Mouse (Mus musculus) olfactory bulb, adult 2 months (tissue): Measurements from ENCODE around the gene Ttc13.

Experiments used
- CTCF ChIP-seq: fragments of 200-500 bp; IDR thresholded peaks from 2 replicates; pipeline ENCODE4 v1.5.1; 2012; ENCODE audit warnings: low read depth, mild to moderate bottlenecking, low read length, moderate library complexity; ENCODE audit not compliant: insufficient read depth
- POLR2A ChIP-seq: fragments of 200-500 bp; IDR thresholded peaks from 2 replicates; pipeline ENCODE4 v1.6.1; 2012; ENCODE audit warnings: mild to moderate bottlenecking, low read depth, low read length, moderate library complexity; ENCODE audit not compliant: insufficient read depth

DNA sequence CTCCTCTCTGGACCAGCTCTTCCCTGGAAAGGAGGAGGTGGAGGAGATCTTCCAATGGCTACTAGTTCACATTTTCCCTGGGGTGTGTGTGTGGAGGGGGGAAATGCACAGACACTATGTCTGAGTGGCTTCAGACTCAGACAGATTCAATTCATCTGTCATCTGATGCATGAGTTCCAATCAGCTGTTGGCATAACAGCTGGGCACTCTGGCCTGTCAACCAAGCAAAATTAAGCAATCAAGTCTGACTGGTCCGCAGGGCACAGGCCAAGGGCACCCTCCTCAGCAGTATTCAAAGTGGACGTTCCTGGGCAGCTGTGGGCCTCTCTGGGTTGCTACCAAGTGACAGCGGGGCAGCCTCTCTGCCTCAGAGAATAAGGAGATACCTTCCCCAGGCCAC, 53.0 kb downstream of the Ttc13 start:
- TF ChIP-seq CTCF = no peak
- TF ChIP-seq POLR2A = no peak
